Mouse (Mus musculus): ENCODE results near the gene Asb17.

DNA sequence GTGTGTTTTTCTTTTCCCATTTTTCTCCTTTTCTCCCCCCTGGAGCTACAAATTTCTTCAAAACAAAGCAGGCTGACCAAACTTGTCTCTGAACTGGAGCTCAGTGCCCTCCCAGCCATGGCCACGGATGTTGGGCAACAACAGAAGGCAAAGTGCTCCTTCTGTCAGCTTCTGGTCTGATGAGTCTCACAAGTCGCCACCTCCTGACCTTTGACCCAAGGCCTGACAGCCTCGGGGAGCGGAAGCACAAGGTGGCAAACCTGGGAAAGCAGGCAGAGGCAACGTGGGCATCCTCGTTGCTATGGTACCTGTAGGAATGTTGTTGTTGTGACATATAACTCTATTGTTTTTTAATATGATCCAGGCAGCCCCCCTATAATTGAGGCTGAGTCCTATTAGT is 17.4 kb upstream of the Asb17 start:
- no peak for TF ChIP-seq CTCF (conservative IDR thresholded peaks at IDR 0.05; ENCODE audit: low read length)
- no peak for TF ChIP-seq POU5F1 (IDR thresholded peaks at IDR 0.05; ENCODE audit: borderline replicate concordance, low read length)
- TF ChIP-seq NANOG (IDR thresholded peaks at IDR 0.05; ENCODE audit: borderline replicate concordance, low read length), result no peak

Measured in E14TG2a.4 (cell line).